Mouse (Mus musculus): Measurements from ENCODE around the gene Itpr2. TPM values are rescaled to one million over a fixed set of nuclear protein-coding genes. Genes with fewer than 3 reads are reported as not detected.
A peak's percentile ranks its signal among the peaks of the same experiment; 100 is the strongest.

Itpr2 gene
- polyA plus RNA-seq, 1 experiment from 2014 or later, result 9.0 TPM

GRCm38 (mm10) chr6:146429694-146430380 is 72.2 kb downstream of the Itpr2 start:
- no peak overlapping the region for H3K4me3 ChIP-seq (ENCODE audit: low read depth, low read length)
- H3K27ac ChIP-seq (ENCODE audit: low read length), result no peak overlapping the region
- H3K4me2 ChIP-seq (ENCODE audit: low read length), result no peak overlapping the region
- WGBS, result 58% methylated on average over 9 of the region's 9 CpGs
- ATAC-seq, result no peak
- no peak overlapping the region for H3K9ac ChIP-seq (ENCODE audit: low read depth, low read length)
- no peaks in the 10 kb centered on the region for H3K27me3 ChIP-seq (ENCODE audit: control insufficient read depth, insufficient read depth, low read depth, low read length)
- H3K4me1 ChIP-seq (ENCODE audit: control insufficient read depth, insufficient read depth, low read length), result no peaks in the 10 kb centered on the region
- H3K36me3 ChIP-seq (ENCODE audit: control insufficient read depth, insufficient read depth, low read length), result no peaks in the 10 kb centered on the region
- H3K9me3 ChIP-seq (replicated peaks; ENCODE audit: control insufficient read depth, low read length, poor library complexity, severe bottlenecking), result no peaks in the 10 kb centered on the region

DNA sequence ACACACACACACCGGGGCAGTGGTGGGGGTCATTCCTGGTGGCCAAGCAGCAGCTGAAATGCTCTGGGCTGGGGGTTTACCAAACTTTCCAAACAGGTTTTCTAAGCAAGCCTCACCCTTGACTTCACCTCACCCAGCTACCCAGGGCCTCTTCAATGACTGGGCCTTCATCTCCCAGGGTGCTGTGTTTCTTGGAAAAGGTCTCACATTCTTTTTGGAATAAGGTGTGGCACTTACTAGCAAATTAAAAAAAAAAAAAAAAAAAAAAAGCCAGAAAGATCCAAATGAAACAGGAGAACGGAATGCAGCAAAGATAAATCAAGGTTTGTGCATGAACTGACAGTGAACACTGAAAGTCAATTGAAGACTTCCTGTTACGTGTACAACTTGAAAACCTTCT is 77.2 kb downstream of the Itpr2 start:
- WGBS, result 90% methylated on average over 3 of the region's 3 CpGs
- Histone ChIP-seq H3K36me3 (ENCODE audit: control insufficient read depth, insufficient read depth, low read length) (no peaks in the 10 kb centered on the region), H3K9me3 (replicated peaks; ENCODE audit: control insufficient read depth, low read length, poor library complexity, severe bottlenecking) (no peaks in the 10 kb centered on the region), H3K27me3 (ENCODE audit: control insufficient read depth, insufficient read depth, low read depth, low read length) (no peaks in the 10 kb centered on the region), H3K27ac (ENCODE audit: low read length) (no peak overlapping the region), H3K4me3 (ENCODE audit: low read depth, low read length) (no peak overlapping the region), H3K4me1 (ENCODE audit: control insufficient read depth, insufficient read depth, low read length) (no peaks in the 10 kb centered on the region), H3K4me2 (ENCODE audit: low read length) (no peak overlapping the region), H3K9ac (ENCODE audit: low read depth, low read length) (no peak overlapping the region)
- no peak for ATAC-seq

GRCm38 (mm10) chr6:146424326-146424725 is 77.7 kb downstream of the Itpr2 start:
- H3K4me3 ChIP-seq (ENCODE audit: low read depth, low read length), result no peak overlapping the region
- H3K27me3 ChIP-seq (ENCODE audit: control insufficient read depth, insufficient read depth, low read depth, low read length), result no peaks in the 10 kb centered on the region
- 73% methylated on average over 6 of the region's 6 CpGs for WGBS
- H3K9ac ChIP-seq (ENCODE audit: low read depth, low read length), result no peak overlapping the region
- no peak for ATAC-seq
- H3K27ac ChIP-seq (ENCODE audit: low read length), result no peak overlapping the region
- no peaks in the 10 kb centered on the region for H3K9me3 ChIP-seq (replicated peaks; ENCODE audit: control insufficient read depth, low read length, poor library complexity, severe bottlenecking)
- no peak overlapping the region for H3K4me2 ChIP-seq (ENCODE audit: low read length)
- no peaks in the 10 kb centered on the region for H3K4me1 ChIP-seq (ENCODE audit: control insufficient read depth, insufficient read depth, low read length)
- H3K36me3 ChIP-seq (ENCODE audit: control insufficient read depth, insufficient read depth, low read length), result no peaks in the 10 kb centered on the region

DNA sequence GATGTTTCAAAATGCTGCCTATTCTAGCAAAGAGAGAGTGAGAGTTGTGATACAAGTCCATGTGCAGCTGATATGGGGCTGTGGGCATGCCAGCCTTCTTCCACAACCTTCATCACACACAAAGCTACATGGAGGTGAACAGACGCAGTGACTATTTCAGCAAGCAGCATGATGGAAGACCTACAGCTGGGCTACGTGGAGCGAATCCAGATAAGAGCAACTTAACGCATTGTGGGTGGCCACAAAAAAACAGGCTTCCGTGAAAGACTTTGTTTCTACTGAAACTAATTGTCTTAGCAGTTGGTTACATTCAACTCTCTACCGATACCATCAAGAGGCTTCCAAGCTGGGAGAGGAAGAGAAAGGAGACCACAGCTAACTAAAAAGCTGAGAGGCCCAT is 81.3 kb downstream of the Itpr2 start:
- no peak overlapping the region for H3K4me3 ChIP-seq (ENCODE audit: low read depth, low read length)
- no peaks in the 10 kb centered on the region for H3K36me3 ChIP-seq (ENCODE audit: control insufficient read depth, insufficient read depth, low read length)
- H3K27me3 ChIP-seq (ENCODE audit: control insufficient read depth, insufficient read depth, low read depth, low read length), result no peaks in the 10 kb centered on the region
- WGBS, result 34% methylated on average over 6 of the region's 6 CpGs
- H3K4me2 ChIP-seq (ENCODE audit: low read length), result no peak overlapping the region
- H3K4me1 ChIP-seq (ENCODE audit: control insufficient read depth, insufficient read depth, low read length), result no peaks in the 10 kb centered on the region
- no peaks in the 10 kb centered on the region for H3K9me3 ChIP-seq (replicated peaks; ENCODE audit: control insufficient read depth, low read length, poor library complexity, severe bottlenecking)
- ATAC-seq, result no peak
- H3K9ac ChIP-seq (ENCODE audit: low read depth, low read length), result no peak overlapping the region
- no peak overlapping the region for H3K27ac ChIP-seq (ENCODE audit: low read length)

DNA sequence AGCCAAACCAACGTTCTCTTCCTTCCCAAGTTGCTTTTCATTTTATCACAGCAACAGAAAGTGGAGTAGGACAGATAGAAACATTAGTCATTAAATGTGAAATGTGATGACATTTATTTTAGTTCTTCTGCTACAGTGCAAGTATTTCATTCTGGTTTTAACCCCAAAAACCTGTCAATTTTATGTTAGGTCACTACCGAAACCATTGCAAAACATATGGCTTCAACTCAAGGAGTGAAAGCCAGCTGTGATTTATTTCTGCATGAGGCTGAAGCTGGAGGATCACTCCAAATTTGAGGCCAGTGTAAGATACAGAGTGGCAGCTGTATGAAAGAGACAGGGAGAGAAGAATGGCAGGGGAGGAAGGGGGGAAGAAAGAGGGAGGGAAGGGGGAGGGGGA is 85.6 kb downstream of the Itpr2 start:
- Histone ChIP-seq H3K36me3 (ENCODE audit: control insufficient read depth, insufficient read depth, low read length) (no peaks in the 10 kb centered on the region), H3K9ac (ENCODE audit: low read depth, low read length) (no peak overlapping the region), H3K4me1 (ENCODE audit: control insufficient read depth, insufficient read depth, low read length) (no peaks in the 10 kb centered on the region), H3K27ac (ENCODE audit: low read length) (no peak overlapping the region), H3K4me2 (ENCODE audit: low read length) (no peak overlapping the region), H3K9me3 (replicated peaks; ENCODE audit: control insufficient read depth, low read length, poor library complexity, severe bottlenecking) (no peaks in the 10 kb centered on the region), H3K4me3 (ENCODE audit: low read depth, low read length) (no peak overlapping the region), H3K27me3 (ENCODE audit: control insufficient read depth, insufficient read depth, low read depth, low read length) (no peaks in the 10 kb centered on the region)
- ATAC-seq, result no peak
- WGBS, result 86% methylated on average over 2 of the region's 2 CpGs

- ATAC-seq, result no peak
- H3K9ac ChIP-seq (ENCODE audit: low read depth, low read length), result no peak overlapping the region
- H3K9me3 ChIP-seq (replicated peaks; ENCODE audit: control insufficient read depth, low read length, poor library complexity, severe bottlenecking), result no peaks in the 10 kb centered on the region
- H3K4me3 ChIP-seq (ENCODE audit: low read depth, low read length), result no peak overlapping the region
- no peak overlapping the region for H3K4me2 ChIP-seq (ENCODE audit: low read length)
- H3K36me3 ChIP-seq (ENCODE audit: control insufficient read depth, insufficient read depth, low read length), result no peaks in the 10 kb centered on the region
- WGBS, result 88% methylated on average over 7 of the region's 7 CpGs
- peaks cover 6% of the 10 kb centered on the region; the same call in 1 of the 2 replicates for H3K4me1 ChIP-seq (ENCODE audit: control insufficient read depth, insufficient read depth, low read length)
- H3K27ac ChIP-seq (ENCODE audit: low read length), result no peak overlapping the region
- no peaks in the 10 kb centered on the region for H3K27me3 ChIP-seq (ENCODE audit: control insufficient read depth, insufficient read depth, low read depth, low read length)
These were observed 87.9 kb downstream of the Itpr2 start for GRCm38 (mm10) chr6:146414094-146414493.

DNA sequence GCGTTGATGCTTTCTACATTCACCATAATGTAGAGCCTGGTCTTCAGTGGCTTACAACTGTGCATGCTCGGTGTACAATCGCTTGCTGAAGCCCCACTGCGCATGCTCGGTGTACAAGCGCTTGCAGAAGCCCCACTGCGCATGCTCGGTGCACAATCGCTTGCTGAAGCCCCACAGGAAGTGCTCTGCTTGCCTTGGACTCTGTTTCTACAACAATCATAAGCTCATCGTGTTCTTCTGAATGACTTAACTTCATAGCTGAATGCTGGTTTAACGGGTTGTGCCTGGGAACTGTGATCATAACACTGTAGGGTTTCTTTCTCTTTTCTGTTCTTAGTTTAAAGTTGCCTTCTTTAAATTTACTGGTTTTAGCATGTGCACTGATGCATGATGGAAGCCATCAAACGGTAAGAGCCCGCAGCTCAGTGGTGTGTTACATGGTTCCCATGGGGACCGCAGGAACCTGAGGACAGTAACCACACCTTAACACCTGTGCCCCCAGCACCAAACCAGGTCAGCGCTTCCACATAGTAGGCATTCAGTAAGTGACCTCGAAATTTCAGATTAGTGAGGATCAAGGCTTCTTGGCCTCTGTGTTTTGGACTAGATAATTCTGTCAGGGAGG is 90.5 kb downstream of the Itpr2 start:
- no peaks in the 10 kb centered on the region for H3K9me3 ChIP-seq (replicated peaks; ENCODE audit: control insufficient read depth, low read length, poor library complexity, severe bottlenecking)
- no peak for ATAC-seq
- H3K9ac ChIP-seq (ENCODE audit: low read depth, low read length), result no peak overlapping the region
- H3K36me3 ChIP-seq (ENCODE audit: control insufficient read depth, insufficient read depth, low read length), result no peaks in the 10 kb centered on the region
- H3K4me2 ChIP-seq (ENCODE audit: low read length), result no peak overlapping the region
- H3K27me3 ChIP-seq (ENCODE audit: control insufficient read depth, insufficient read depth, low read depth, low read length), result no peaks in the 10 kb centered on the region
- 82% methylated on average over 16 of the region's 16 CpGs for WGBS
- H3K4me1 ChIP-seq (ENCODE audit: control insufficient read depth, insufficient read depth, low read length), result peaks cover 6% of the 10 kb centered on the region; the same call in 1 of the 2 replicates
- no peak overlapping the region for H3K27ac ChIP-seq (ENCODE audit: low read length)
- no peak overlapping the region for H3K4me3 ChIP-seq (ENCODE audit: low read depth, low read length)

DNA sequence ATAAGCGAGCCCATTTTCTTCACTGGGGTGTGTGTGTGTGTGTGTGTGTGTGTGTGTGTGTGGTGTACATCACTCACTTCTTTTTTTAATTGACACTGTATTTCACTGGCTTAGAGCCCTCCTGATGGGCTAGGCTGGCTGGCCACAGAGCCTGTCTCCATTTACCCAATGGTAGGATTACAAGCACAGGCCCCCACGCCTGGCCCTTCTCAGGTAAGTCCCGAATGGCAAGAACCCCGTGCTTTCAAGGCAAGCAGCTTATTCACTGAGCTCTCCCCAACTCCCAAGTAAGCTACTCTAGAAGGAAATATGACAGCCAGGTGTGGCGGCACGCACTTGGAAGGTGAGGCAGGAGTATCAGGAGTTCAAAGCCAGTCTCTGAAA is 91.6 kb downstream of the Itpr2 start:
- no peaks in the 10 kb centered on the region for H3K36me3 ChIP-seq (ENCODE audit: control insufficient read depth, insufficient read depth, low read length)
- no peak overlapping the region for H3K4me3 ChIP-seq (ENCODE audit: low read depth, low read length)
- H3K9ac ChIP-seq (ENCODE audit: low read depth, low read length), result no peak overlapping the region
- 73% methylated on average over 6 of the region's 6 CpGs for WGBS
- H3K27ac ChIP-seq (ENCODE audit: low read length), result no peak overlapping the region
- H3K27me3 ChIP-seq (ENCODE audit: control insufficient read depth, insufficient read depth, low read depth, low read length), result no peaks in the 10 kb centered on the region
- peaks cover 6% of the 10 kb centered on the region; the same call in 1 of the 2 replicates for H3K4me1 ChIP-seq (ENCODE audit: control insufficient read depth, insufficient read depth, low read length)
- no peak overlapping the region for H3K4me2 ChIP-seq (ENCODE audit: low read length)
- ATAC-seq, result no peak
- H3K9me3 ChIP-seq (replicated peaks; ENCODE audit: control insufficient read depth, low read length, poor library complexity, severe bottlenecking), result no peaks in the 10 kb centered on the region

DNA sequence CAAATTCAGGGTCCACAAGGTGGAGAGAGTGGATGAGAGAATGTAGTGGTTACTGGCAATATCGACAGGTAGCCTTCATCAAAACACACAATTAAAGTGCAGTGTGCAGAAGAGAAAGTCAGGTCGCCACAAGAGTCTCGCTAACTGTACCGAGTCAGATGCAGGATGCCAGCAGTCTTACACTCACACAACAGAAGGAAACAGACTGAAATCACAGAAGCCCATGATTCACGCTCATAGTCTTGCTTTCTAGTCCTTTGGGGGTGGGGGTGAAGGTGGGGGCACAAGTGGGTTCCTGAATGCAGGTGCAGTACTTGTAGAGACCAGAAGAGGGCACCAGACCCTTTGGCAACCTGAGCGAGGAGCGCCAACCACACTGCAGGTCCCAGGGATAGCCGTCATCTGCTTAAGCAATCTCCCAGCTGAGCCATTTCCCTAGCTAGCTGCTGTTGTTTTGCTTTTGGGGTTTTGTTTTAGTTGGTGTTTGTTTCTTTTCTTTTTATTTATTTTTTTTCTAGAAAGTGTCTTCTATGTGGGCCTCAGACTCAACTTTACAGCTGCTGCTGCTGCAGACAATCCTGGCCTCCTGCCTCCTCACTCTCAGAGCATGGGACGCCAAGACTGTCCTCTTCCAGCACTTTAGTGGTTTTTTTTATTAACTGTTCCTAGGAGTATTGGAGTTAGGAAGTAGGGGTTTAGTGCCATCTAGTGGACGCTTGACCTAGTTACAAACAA is 92.2 kb downstream of the Itpr2 start:
- H3K9me3 ChIP-seq (replicated peaks; ENCODE audit: control insufficient read depth, low read length, poor library complexity, severe bottlenecking), result no peaks in the 10 kb centered on the region
- no peak overlapping the region for H3K4me3 ChIP-seq (ENCODE audit: low read depth, low read length)
- no peaks in the 10 kb centered on the region for H3K36me3 ChIP-seq (ENCODE audit: control insufficient read depth, insufficient read depth, low read length)
- peaks cover 6% of the 10 kb centered on the region; the same call in 1 of the 2 replicates for H3K4me1 ChIP-seq (ENCODE audit: control insufficient read depth, insufficient read depth, low read length)
- no peaks in the 10 kb centered on the region for H3K27me3 ChIP-seq (ENCODE audit: control insufficient read depth, insufficient read depth, low read depth, low read length)
- H3K27ac ChIP-seq (ENCODE audit: low read length), result peak overlapping the region; percentile 59
- H3K9ac ChIP-seq (ENCODE audit: low read depth, low read length), result no peak overlapping the region
- peak; percentile 83 for ATAC-seq
- 21% methylated on average over 10 of the region's 10 CpGs for WGBS
- peak overlapping the region; percentile 18 for H3K4me2 ChIP-seq (ENCODE audit: low read length)
